Mouse (Mus musculus) megakaryocyte, embryonic 14.5 days (primary cell): Measurements from ENCODE around the gene Rnf212.

Source experiments
- FLI1 ChIP-seq: IDR thresholded peaks from 2 replicates; pipeline ENCODE4 v1.6.1; 2012; ENCODE audit warnings: low read length, inconsistent platforms, mixed read lengths
- GATA1 ChIP-seq: IDR thresholded peaks from 3 replicates; pipeline ENCODE4 v1.6.1; 2012; ENCODE audit warnings: mixed read lengths, low read length, inconsistent platforms, borderline replicate concordance

DNA sequence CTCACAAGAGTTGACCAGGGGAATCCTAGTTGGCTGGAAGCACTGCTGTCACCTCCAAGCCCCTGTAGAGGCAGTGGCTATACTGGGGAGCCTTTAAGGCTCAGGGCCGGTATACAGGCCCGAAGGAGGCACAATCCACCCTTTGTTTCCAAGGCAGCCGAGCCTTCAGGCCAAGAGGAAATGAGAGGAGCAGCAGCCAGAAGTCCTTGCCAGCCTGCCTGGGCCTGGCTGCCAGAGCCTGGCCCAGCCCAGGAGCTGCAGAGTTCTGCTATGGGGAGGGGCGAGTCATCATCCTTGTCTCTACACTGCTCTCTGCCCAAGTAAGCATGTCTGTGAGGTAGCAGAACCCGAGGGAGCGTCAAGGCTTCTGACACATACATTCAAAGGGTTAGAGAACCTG, 60.6 kb downstream of the Rnf212 start:
- TF ChIP-seq GATA1 (no peak), FLI1 (no peak)
